ENCODE assay signal across 14 mouse cellular contexts in genomic region chr11:98869906-98870305, GRCm38 (mm10).
"Had no signal": no experiment of that assay in that cellular context is flagged by ENCODE, and none has a peak within 500 bp of the region (broad histone marks: within the 10 kb centered on the region; RNA-seq: fewer than 3 reads in every experiment).

No protein-coding gene starts in this region.

- H3K4me3 ChIP-seq: limb, embryonic 15.5 days; liver, embryonic 13.5 days; myocyte; neural tube, embryonic 15.5 days had no signal

- H3K27ac ChIP-seq: kidney, postnatal 0 days; limb, embryonic 15.5 days; liver, embryonic 13.5 days; neural tube, embryonic 15.5 days had no signal

- DNase-seq: kidney, adult 11 months; kidney, adult 9 months; kidney, postnatal 36 days; liver, embryonic 13.5 days; liver, postnatal 0 days; lung, postnatal 36 days; midbrain, embryonic 14.5 days; spleen, adult 18-20 months; thymus, adult 2 months; thymus, postnatal 25 days had no signal
